Mouse (Mus musculus) brain, embryonic 14.5 days (tissue): Measurements from ENCODE around the gene Arhgap9.

Experiments
- CTCF ChIP-seq: fragments of 200-500 bp; IDR thresholded peaks from 2 replicates; pipeline ENCODE4 v1.5.1; 2012; ENCODE audit warnings: inconsistent platforms, mild to moderate bottlenecking, moderate library complexity, borderline replicate concordance; ENCODE audit not compliant: insufficient read depth, insufficient read length; ENCODE audit errors: extremely low read depth
- POLR2A ChIP-seq: fragments of 200-500 bp; IDR thresholded peaks from 2 replicates; pipeline ENCODE4 v1.6.1; 2012; ENCODE audit warnings: mild to moderate bottlenecking, inconsistent platforms, borderline replicate concordance; ENCODE audit not compliant: poor library complexity, insufficient read depth, insufficient read length, severe bottlenecking; ENCODE audit errors: extremely low read depth

DNA sequence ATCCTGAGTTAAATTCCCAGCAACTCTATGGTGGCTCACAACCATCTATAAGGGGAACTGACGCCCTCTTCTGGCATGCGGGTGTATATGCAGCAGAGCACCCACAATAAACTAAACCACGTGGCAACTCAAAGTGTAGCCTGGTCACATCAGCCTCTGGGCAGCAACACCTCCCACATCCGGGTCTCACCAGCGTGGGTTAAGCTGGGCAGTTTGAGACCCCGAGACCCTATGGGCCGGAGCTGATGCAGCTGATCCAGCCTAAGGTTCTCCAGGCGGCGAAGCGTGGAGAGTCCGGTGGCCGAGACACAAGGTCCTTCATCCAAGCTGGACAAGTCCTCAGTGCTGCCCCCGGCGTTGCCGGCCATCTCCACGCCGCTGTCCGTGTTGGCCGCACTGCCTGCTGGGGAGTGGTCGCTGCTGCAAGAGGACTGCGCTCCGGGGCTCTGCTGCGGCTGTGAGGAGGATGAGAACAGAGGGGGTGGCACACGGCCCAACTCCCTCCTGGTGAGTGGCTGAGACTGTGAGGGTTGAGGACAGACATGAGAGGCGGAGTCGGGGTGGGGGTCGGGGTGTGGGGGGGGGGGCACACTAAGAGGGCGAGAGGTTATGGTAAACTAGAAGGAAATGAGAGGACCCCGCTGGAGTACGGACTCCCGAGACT lies 10.6 kb downstream of the Arhgap9 start:
- TF ChIP-seq CTCF, result peak; percentile 34; the same call in 1 of the 2 replicates
- no peak for TF ChIP-seq POLR2A
